Mouse (Mus musculus): Measurements from ENCODE around the gene 2410015M20Rik.

DNA sequence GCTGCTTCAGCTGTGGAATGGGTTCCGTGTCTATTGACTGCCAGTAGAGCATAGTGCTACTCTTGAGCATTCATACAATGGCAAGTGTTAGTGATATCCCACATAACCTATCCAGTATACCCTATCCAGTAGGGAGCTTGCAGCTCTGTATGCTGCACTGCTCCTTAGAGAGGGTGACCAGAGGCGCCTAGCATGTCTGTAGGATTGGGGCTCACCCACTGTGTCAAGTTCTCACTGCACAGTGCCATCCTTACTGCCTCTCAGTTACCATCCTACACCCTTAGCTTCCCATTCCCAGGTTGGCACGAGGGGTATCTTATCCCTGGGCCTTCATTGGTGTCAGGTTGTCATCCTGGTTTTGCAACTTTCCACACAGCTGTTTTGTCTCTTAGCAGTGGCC, 5.1 kb downstream of the 2410015M20Rik start:
- TF ChIP-seq CTCF (IDR thresholded peaks at IDR 0.05; ENCODE audit: low read depth, low read length) (no peak), POLR2A (IDR thresholded peaks at IDR 0.05; ENCODE audit: extremely low read depth, insufficient read depth, low read length) (no peak)
